Mouse (Mus musculus): ENCODE results near the gene Ddx47.

DNA sequence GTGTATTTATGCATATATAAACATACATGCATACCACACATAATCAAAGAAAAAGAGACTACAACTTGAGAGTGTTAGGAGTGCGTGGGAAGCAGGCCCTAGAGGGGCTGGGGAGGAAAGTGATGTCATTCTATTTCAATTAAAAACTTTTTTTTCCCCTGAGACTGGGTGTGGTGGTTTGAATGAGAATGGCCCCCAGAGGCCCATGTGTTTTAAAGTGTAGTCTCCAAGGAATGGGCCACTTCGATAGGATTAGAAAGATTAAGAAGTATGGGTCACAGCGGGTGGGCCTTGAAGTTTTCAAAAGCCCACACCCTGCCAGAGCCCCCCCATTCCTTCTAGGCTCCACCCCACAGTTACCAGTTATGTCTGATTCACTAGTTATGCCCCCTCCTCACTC is 27.3 kb downstream of the Ddx47 start:
- TF ChIP-seq CTCF (IDR thresholded peaks at IDR 0.05; ENCODE audit: low read depth, low read length), result no peak
- no peak for TF ChIP-seq GATA1 (IDR thresholded peaks at IDR 0.05; ENCODE audit: borderline replicate concordance, low read length)

Measured in G1E (cell line).